Mouse (Mus musculus): ENCODE data around the gene Vat1. TPM values are rescaled to one million over a fixed set of nuclear protein-coding genes. Genes with fewer than 3 reads are reported as not detected.

The Vat1 gene
- total and polyA plus RNA-seq, 3 experiments = 14.9 to 49.4 (median 29.9) TPM

- H3K4me3 ChIP-seq (replicated peaks in 1 of 3; ENCODE audit: low read depth in 2 of 3, low read length in 2 of 3, poor library complexity in 1 of 3) = no peak overlapping the region
- H3K36me3 ChIP-seq (replicated peaks in 1 of 2; ENCODE audit: control insufficient read depth in 1 of 2, insufficient read depth in 1 of 2, low read length in 1 of 2) = peaks cover 48 to 92% of the 10 kb centered on the region in 2 experiments
- H3K9me3 ChIP-seq (replicated peaks; ENCODE audit: low read length) = no peaks in the 10 kb centered on the region
- TF ChIP-seq ZC3H11A (IDR thresholded peaks at IDR 0.05; ENCODE audit: low read depth, low read length) (no peak), NELFE (IDR thresholded peaks at IDR 0.05; ENCODE audit: low read depth, low read length) (no peak), SIN3A (IDR thresholded peaks at IDR 0.05; ENCODE audit: low read length) (no peak), MAX (IDR thresholded peaks at IDR 0.05; ENCODE audit: low read length) (no peak), IRF4 (IDR thresholded peaks at IDR 0.05; ENCODE audit: low read depth, low read length) (no peak), TCF12 (IDR thresholded peaks at IDR 0.05; ENCODE audit: low read depth, low read length) (no peak), ZMIZ1 (IDR thresholded peaks at IDR 0.05; ENCODE audit: low read depth, low read length) (no peak), CHD1 (IDR thresholded peaks at IDR 0.05; ENCODE audit: low read depth, low read length) (no peak), TBP (conservative IDR thresholded peaks at IDR 0.05; ENCODE audit: low read depth, low read length) (no peak), MYC (IDR thresholded peaks at IDR 0.05; ENCODE audit: low read depth, low read length) (no peak), JUND (conservative IDR thresholded peaks at IDR 0.05; ENCODE audit: low read depth, low read length) (no peak), ZNF384 (IDR thresholded peaks at IDR 0.05; ENCODE audit: low read depth, low read length) (no peak)
- no peak overlapping the region for H3K9ac ChIP-seq (ENCODE audit: insufficient read depth, low read depth)
- H3K27ac ChIP-seq (ENCODE audit: insufficient read depth, low read depth) = no peak overlapping the region
- in situ Hi-C loops (cut with MboI; ENCODE audit: low pct_ligation_motif_present, low pct_unique_long_range_greater_than_20kb, low sequenced_read_pairs) = no loop called here
- dilution Hi-C loops (cut with MboI; ENCODE audit: extremely low pct_ligation_motif_present, extremely low pct_unique_long_range_greater_than_20kb, low sequenced_read_pairs) = no loop called here
- H3K4me2 ChIP-seq (ENCODE audit: insufficient read depth, low read depth, poor library complexity, severe bottlenecking) = no peak overlapping the region
- 0 out of 2 replicates have a peak, but pooled peaks cover 3% of the 10 kb centered on the region for H3K79me2 ChIP-seq (replicated peaks; ENCODE audit: control insufficient read depth, extremely low read depth, insufficient read depth, poor library complexity, severe bottlenecking)
- DNase-seq (ENCODE audit: extremely low read depth) = no peak
- peaks cover 5 to 38% of the 10 kb centered on the region in 2 experiments for H3K4me1 ChIP-seq (ENCODE audit: control insufficient read depth in 1 of 2, insufficient read depth in 2 of 2)
- H3K27me3 ChIP-seq (replicated peaks) = no peaks in the 10 kb centered on the region
Observed at GRCm38 (mm10) chr11:101457631-101458030, 8.4 kb downstream of the Vat1 start.

GRCm38 (mm10) chr11:101455627-101456026 is 10.4 kb downstream of the Vat1 start:
- 0 out of 2 replicates have a peak, but pooled peaks cover 3% of the 10 kb centered on the region for H3K79me2 ChIP-seq (replicated peaks; ENCODE audit: control insufficient read depth, extremely low read depth, insufficient read depth, poor library complexity, severe bottlenecking)
- peaks cover 39 to 90% of the 10 kb centered on the region in 2 experiments for H3K36me3 ChIP-seq (replicated peaks in 1 of 2; ENCODE audit: control insufficient read depth in 1 of 2, insufficient read depth in 1 of 2, low read length in 1 of 2)
- TF ChIP-seq IRF4 (IDR thresholded peaks at IDR 0.05; ENCODE audit: low read depth, low read length) (no peak), EP300 (IDR thresholded peaks at IDR 0.05; ENCODE audit: low read length) (no peak), GABPA (IDR thresholded peaks at IDR 0.05; ENCODE audit: insufficient replicate concordance, low read depth, low read length) (no peak), CHD2 (IDR thresholded peaks at IDR 0.05; ENCODE audit: low read length) (no peak), MXI1 (IDR thresholded peaks at IDR 0.05; ENCODE audit: low read depth, low read length) (no peak), ZMIZ1 (IDR thresholded peaks at IDR 0.05; ENCODE audit: low read depth, low read length) (no peak), PAX5 (IDR thresholded peaks at IDR 0.05; ENCODE audit: low read length) (no peak), ETS1 (conservative IDR thresholded peaks at IDR 0.05; ENCODE audit: low read depth, low read length) (no peak), JUND (conservative IDR thresholded peaks at IDR 0.05; ENCODE audit: low read depth, low read length) (no peak), POLR2A (IDR thresholded peaks at IDR 0.05; ENCODE audit: low read depth, low read length) (no peak)
- no peak overlapping the region for H3K4me3 ChIP-seq (replicated peaks in 1 of 3; ENCODE audit: low read depth in 2 of 3, low read length in 2 of 3, poor library complexity in 1 of 3)
- H3K4me1 ChIP-seq (ENCODE audit: control insufficient read depth in 1 of 2, insufficient read depth in 2 of 2) = peaks cover 0 to 44% of the 10 kb centered on the region in 2 experiments; a peak in 3 of 4 replicates
- H3K4me2 ChIP-seq (ENCODE audit: insufficient read depth, low read depth, poor library complexity, severe bottlenecking) = no peak overlapping the region
- dilution Hi-C loops (cut with MboI; ENCODE audit: extremely low pct_ligation_motif_present, extremely low pct_unique_long_range_greater_than_20kb, low sequenced_read_pairs) = no loop called here
- H3K9me3 ChIP-seq (replicated peaks; ENCODE audit: low read length) = no peaks in the 10 kb centered on the region
- in situ Hi-C loops (cut with MboI; ENCODE audit: low pct_ligation_motif_present, low pct_unique_long_range_greater_than_20kb, low sequenced_read_pairs) = no loop called here
- no peak for DNase-seq (ENCODE audit: extremely low read depth)
- no peak overlapping the region for H3K9ac ChIP-seq (ENCODE audit: insufficient read depth, low read depth)
- H3K27me3 ChIP-seq (replicated peaks) = no peaks in the 10 kb centered on the region
- H3K27ac ChIP-seq (ENCODE audit: insufficient read depth, low read depth) = no peak overlapping the region
